Mouse (Mus musculus): ENCODE results near the gene Crlf3. TPM values are rescaled to one million over a fixed set of nuclear protein-coding genes. Genes with fewer than 3 reads are reported as not detected.
"Not testable (repeated sequence)": the region's sequence is repeated elsewhere in the genome, so short reads cannot be mapped to it uniquely, and the experiment has no call there.

Crlf3 gene
- polyA plus RNA-seq, 1 experiment from 2014 or later, result 97.1 TPM

DNA sequence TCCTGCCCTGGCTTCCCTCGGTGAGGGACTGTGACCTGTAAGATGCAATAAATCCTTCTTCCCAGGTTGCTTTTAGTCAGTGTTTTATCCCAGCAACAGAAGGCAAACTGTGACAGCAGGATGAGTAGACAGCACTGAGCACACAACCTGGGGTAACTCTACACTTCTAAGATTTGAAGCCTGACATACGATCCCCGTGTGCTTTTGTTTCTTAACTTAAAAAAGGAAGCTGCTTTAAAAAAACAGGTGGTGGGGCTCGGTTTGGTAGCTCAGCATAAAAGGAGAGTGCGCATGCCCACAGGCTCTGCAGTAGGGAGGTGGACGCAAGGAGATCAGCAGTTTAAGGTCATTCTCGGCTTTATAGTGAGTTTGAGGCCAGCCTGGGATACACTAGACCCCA is 28.3 kb downstream of the Crlf3 start:
- no peak for ATAC-seq (ENCODE audit: low read depth)
- peaks cover 75% of the 10 kb centered on the region for H3K36me3 ChIP-seq (ENCODE audit: control insufficient read depth, insufficient read depth)
- WGBS (ENCODE audit: insufficient replicate concordance), result 81% methylated on average over 7 of the region's 7 CpGs

DNA sequence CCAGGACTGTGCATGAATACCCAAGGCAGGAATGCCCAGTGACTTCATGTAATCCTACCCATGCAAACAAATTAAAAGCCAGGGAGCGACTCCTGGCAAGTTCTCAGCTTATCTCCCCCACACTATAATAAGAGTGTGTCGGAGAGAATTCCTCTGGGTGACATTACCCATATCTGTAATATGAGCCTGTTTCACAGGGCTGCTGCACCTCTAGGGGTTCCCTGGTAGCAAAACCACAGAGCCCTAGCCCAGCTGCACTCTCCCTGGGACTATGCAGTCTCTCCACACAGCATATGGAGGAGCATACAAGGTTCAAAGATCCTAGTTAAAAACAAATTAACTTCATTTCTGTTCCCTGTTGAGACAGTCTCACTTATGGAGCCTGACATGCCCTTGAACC is 30.7 kb downstream of the Crlf3 start:
- Histone ChIP-seq H3K4me1 (ENCODE audit: control insufficient read depth, low read depth, low read length) (no peaks in the 10 kb centered on the region), H3K4me3 (ENCODE audit: low read depth, low read length) (no peak overlapping the region), H3K4me2 (ENCODE audit: low read depth, low read length) (no peak overlapping the region), H3K9ac (ENCODE audit: low read depth, low read length) (no peak overlapping the region), H3K27me3 (ENCODE audit: control insufficient read depth, insufficient read depth, low read depth, low read length) (no peaks in the 10 kb centered on the region), H3K9me3 (replicated peaks; ENCODE audit: control insufficient read depth, low read length) (no peaks in the 10 kb centered on the region), H3K27ac (ENCODE audit: low read length) (no peak overlapping the region), H3K36me3 (ENCODE audit: control insufficient read depth, insufficient read depth) (peaks cover 65% of the 10 kb centered on the region)
- no peak for ATAC-seq (ENCODE audit: low read depth)
- whole genome bisulfite sequencing (ENCODE audit: insufficient replicate concordance), result 65% methylated on average over 2 of the region's 2 CpGs

More for the DNA sequence above, 28.3 kb downstream of the Crlf3 start:
- Histone ChIP-seq H3K4me3 (ENCODE audit: low read depth, low read length) (no peak overlapping the region), H3K9me3 (replicated peaks; ENCODE audit: control insufficient read depth, low read length) (no peaks in the 10 kb centered on the region), H3K9ac (ENCODE audit: low read depth, low read length) (no peak overlapping the region), H3K4me1 (ENCODE audit: control insufficient read depth, low read depth, low read length) (no peaks in the 10 kb centered on the region), H3K27ac (ENCODE audit: low read length) (no peak overlapping the region), H3K4me2 (ENCODE audit: low read depth, low read length) (no peak overlapping the region), H3K27me3 (ENCODE audit: control insufficient read depth, insufficient read depth, low read depth, low read length) (no peaks in the 10 kb centered on the region)

DNA sequence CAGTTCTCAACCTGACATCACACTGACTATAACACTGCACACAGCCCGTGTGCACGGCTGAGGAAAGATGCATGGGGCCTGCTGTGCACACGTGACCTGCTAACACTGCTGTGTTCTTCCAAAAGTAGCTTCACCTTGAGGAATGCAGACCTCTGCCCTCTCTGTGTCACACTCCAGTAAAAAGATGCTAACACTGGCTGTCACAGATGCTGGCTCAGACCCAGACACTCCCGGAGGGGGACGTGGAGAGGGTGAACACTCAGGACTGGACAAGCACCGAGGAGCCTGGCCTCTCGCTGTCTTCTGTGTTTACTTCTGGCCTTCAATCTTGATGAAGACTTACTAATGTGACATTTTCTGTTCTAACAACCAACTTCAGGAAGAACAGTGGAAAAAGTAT is 33.9 kb downstream of the Crlf3 start:
- Histone ChIP-seq H3K9ac (ENCODE audit: low read depth, low read length) (no peak overlapping the region), H3K4me3 (ENCODE audit: low read depth, low read length) (no peak overlapping the region), H3K36me3 (ENCODE audit: control insufficient read depth, insufficient read depth) (peaks cover 52% of the 10 kb centered on the region), H3K27me3 (ENCODE audit: control insufficient read depth, insufficient read depth, low read depth, low read length) (no peaks in the 10 kb centered on the region), H3K27ac (ENCODE audit: low read length) (no peak overlapping the region), H3K4me1 (ENCODE audit: control insufficient read depth, low read depth, low read length) (no peaks in the 10 kb centered on the region), H3K9me3 (replicated peaks; ENCODE audit: control insufficient read depth, low read length) (no peaks in the 10 kb centered on the region), H3K4me2 (ENCODE audit: low read depth, low read length) (no peak overlapping the region)
- WGBS (ENCODE audit: insufficient replicate concordance), result 92% methylated on average over 7 of the region's 7 CpGs
- no peak for ATAC-seq (ENCODE audit: low read depth)

DNA sequence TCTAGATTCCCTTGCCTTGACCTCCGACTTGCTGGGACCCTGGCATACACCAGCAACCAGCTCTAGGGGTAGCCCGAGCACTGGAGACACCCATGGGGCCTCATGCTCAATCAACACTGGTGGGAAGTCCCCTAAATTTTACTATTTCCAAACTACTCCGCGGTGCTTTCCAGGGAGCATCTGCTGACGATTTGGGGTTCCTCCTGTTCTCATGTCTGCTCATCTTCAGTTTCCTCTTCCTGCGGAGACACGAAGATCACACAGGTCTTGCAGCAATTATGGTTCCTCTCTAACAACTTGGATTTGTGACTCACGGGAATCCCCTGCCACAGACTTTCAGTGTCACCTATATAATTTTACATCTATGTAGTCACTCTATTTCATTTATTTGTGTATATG is 37.4 kb downstream of the Crlf3 start:
- peaks cover 35% of the 10 kb centered on the region for H3K36me3 ChIP-seq (ENCODE audit: control insufficient read depth, insufficient read depth)
- ATAC-seq (ENCODE audit: low read depth), result no peak

DNA sequence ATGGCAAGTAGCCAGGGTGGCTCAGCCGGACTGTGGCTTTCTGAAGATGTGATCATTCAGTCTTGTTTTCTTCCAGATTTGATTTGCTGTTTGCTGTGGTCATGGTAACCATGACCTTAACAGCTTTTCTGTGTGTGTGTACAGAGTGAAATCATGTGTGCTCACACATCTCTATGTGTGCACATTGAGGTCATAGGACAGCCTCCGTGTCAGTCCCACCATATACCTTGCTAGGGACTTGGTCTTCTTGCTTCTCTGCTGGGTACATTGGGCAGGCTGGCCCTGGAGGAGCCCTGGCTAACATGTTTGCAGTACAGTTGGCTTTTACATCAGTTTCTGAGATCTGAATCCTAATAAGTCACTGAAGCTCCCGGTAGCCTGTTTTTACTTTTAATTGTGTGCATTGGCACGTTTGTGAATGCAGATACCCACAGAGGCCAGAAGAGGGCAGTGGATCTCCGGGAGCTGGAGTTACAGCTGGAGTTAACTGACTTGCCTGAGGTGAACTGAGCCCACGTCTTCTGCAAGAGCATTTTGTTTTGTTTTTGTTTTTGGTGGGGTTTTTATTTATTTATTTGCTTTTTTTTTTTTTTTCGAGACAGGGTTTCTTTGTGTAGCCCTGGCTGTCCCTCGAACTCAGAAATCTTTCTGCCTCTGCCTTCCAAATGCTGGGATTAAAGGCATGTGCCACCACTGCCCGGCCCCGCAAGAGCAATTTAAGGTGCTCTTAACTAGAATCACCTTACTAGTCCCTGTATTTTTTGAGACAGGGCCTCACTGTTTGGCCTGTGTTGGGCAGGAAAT is 38.0 kb downstream of the Crlf3 start:
- H3K4me1 ChIP-seq (ENCODE audit: control insufficient read depth, low read depth, low read length), result no peaks in the 10 kb centered on the region
- no peak overlapping the region for H3K9ac ChIP-seq (ENCODE audit: low read depth, low read length)
- H3K4me2 ChIP-seq (ENCODE audit: low read depth, low read length), result no peak overlapping the region
- H3K27me3 ChIP-seq (ENCODE audit: control insufficient read depth, insufficient read depth, low read depth, low read length), result no peaks in the 10 kb centered on the region
- peak; percentile 37; the same call in 1 of the 2 replicates for ATAC-seq (ENCODE audit: low read depth)
- H3K4me3 ChIP-seq (ENCODE audit: low read depth, low read length), result no peak overlapping the region
- H3K27ac ChIP-seq (ENCODE audit: low read length), result no peak overlapping the region
- H3K36me3 ChIP-seq (ENCODE audit: control insufficient read depth, insufficient read depth), result peaks cover 29% of the 10 kb centered on the region
- whole genome bisulfite sequencing (ENCODE audit: insufficient replicate concordance), result 50% methylated on average over 10 of the region's 10 CpGs
- no peaks in the 10 kb centered on the region for H3K9me3 ChIP-seq (replicated peaks; ENCODE audit: control insufficient read depth, low read length)

More for the DNA sequence above, 37.4 kb downstream of the Crlf3 start:
- H3K9me3 ChIP-seq (replicated peaks; ENCODE audit: control insufficient read depth, low read length), result no peaks in the 10 kb centered on the region
- H3K4me3 ChIP-seq (ENCODE audit: low read depth, low read length), result no peak overlapping the region
- H3K27ac ChIP-seq (ENCODE audit: low read length), result no peak overlapping the region
- H3K9ac ChIP-seq (ENCODE audit: low read depth, low read length), result no peak overlapping the region
- H3K4me1 ChIP-seq (ENCODE audit: control insufficient read depth, low read depth, low read length), result no peaks in the 10 kb centered on the region
- no peak overlapping the region for H3K4me2 ChIP-seq (ENCODE audit: low read depth, low read length)
- no peaks in the 10 kb centered on the region for H3K27me3 ChIP-seq (ENCODE audit: control insufficient read depth, insufficient read depth, low read depth, low read length)
- WGBS (ENCODE audit: insufficient replicate concordance), result 81% methylated on average over 8 of the region's 8 CpGs

DNA sequence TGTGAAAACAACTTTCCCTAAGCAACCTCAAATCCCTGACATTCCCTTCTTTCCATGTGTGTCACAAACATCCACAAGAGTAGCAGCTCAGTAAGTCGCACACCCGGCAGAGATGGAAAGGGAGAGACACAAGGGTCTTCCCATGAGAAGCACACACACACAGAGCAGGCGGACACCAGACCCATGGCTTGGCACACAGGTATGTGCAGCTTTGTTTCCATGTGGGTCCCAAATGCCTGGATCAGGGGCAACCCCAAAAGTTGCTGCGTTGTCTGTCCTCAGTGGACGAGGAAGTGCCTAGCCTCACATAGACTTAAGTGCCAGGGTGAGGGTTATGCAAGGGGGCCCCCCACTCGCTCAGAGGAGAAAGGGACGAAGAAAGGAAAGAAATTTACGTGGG is 43.3 kb downstream of the Crlf3 start:
- no peak overlapping the region for H3K4me2 ChIP-seq (ENCODE audit: low read depth, low read length)
- H3K4me3 ChIP-seq (ENCODE audit: low read depth, low read length), result no peak overlapping the region
- H3K9ac ChIP-seq (ENCODE audit: low read depth, low read length), result no peak overlapping the region
- no peak overlapping the region for H3K27ac ChIP-seq (ENCODE audit: low read length)
- H3K4me1 ChIP-seq (ENCODE audit: control insufficient read depth, low read depth, low read length), result no peaks in the 10 kb centered on the region
- no peaks in the 10 kb centered on the region for H3K27me3 ChIP-seq (ENCODE audit: control insufficient read depth, insufficient read depth, low read depth, low read length)
- WGBS (ENCODE audit: insufficient replicate concordance), result 68% methylated on average over 8 of the region's 8 CpGs
- no peak for ATAC-seq (ENCODE audit: low read depth)
- H3K36me3 ChIP-seq (ENCODE audit: control insufficient read depth, insufficient read depth), result peaks cover 3% of the 10 kb centered on the region
- H3K9me3 ChIP-seq (replicated peaks; ENCODE audit: control insufficient read depth, low read length), result no peaks in the 10 kb centered on the region

DNA sequence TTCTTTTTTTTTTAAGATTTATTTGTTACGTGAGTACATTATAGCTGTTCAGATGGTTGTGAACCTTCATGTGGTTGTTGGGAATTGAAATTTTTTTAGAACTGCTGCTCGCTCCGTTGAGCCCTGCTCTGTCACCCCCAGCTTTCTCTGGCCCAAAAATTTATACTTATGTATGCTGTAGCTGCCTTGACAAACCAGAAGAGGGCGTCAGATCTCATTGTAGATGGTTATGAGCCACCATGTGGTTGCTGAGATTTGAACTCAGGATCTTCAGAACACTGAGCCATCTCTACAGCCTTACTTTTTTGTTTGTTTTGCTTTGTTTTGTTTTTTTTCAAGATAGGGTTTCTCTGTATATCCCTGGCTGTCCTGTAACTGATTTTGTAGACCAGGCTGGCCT is 59.5 kb downstream of the Crlf3 start:
- Histone ChIP-seq H3K4me2 (ENCODE audit: low read depth, low read length) (no peak overlapping the region), H3K4me3 (ENCODE audit: low read depth, low read length) (no peak overlapping the region), H3K36me3 (ENCODE audit: control insufficient read depth, insufficient read depth) (peaks cover 59% of the 10 kb centered on the region), H3K4me1 (ENCODE audit: control insufficient read depth, low read depth, low read length) (no peaks in the 10 kb centered on the region), H3K27ac (ENCODE audit: low read length) (no peak overlapping the region), H3K27me3 (ENCODE audit: control insufficient read depth, insufficient read depth, low read depth, low read length) (no peaks in the 10 kb centered on the region), H3K9ac (ENCODE audit: low read depth, low read length) (no peak overlapping the region), H3K9me3 (replicated peaks; ENCODE audit: control insufficient read depth, low read length) (no peaks in the 10 kb centered on the region)
- 80% methylated on average over 4 of the region's 4 CpGs for WGBS (ENCODE audit: insufficient replicate concordance)
- no peak for ATAC-seq (ENCODE audit: low read depth)

DNA sequence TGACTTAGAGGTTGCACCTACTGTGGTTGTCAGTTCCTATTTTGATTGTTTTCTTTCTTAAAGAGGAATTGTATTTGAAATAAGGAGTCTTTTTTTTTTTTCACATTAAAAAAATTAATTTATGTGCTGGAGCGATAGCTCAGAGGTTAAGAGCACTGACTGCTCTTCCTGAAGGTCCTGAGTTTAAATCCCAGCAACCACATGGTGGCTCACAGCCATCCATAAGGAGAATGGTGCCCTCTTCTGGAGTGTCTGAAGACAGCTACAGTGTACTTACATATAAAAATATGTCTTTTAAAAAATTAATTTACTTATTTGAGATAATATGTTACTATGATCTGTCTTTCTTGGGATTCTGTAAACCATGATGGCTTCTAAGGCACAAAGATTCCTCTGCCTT is 61.0 kb downstream of the Crlf3 start:
- H3K36me3 ChIP-seq (ENCODE audit: control insufficient read depth, insufficient read depth), result peaks cover 53% of the 10 kb centered on the region
- H3K4me2 ChIP-seq (ENCODE audit: low read depth, low read length), result no peak overlapping the region
- H3K27me3 ChIP-seq (ENCODE audit: control insufficient read depth, insufficient read depth, low read depth, low read length), result no peaks in the 10 kb centered on the region
- no peaks in the 10 kb centered on the region for H3K9me3 ChIP-seq (replicated peaks; ENCODE audit: control insufficient read depth, low read length)
- H3K4me3 ChIP-seq (ENCODE audit: low read depth, low read length), result no peak overlapping the region
- WGBS (ENCODE audit: insufficient replicate concordance), result 100% methylated on average over 1 of the region's 1 CpGs
- no peak overlapping the region for H3K27ac ChIP-seq (ENCODE audit: low read length)
- no peaks in the 10 kb centered on the region for H3K4me1 ChIP-seq (ENCODE audit: control insufficient read depth, low read depth, low read length)
- H3K9ac ChIP-seq (ENCODE audit: low read depth, low read length), result no peak overlapping the region
- ATAC-seq (ENCODE audit: low read depth), result no peak

DNA sequence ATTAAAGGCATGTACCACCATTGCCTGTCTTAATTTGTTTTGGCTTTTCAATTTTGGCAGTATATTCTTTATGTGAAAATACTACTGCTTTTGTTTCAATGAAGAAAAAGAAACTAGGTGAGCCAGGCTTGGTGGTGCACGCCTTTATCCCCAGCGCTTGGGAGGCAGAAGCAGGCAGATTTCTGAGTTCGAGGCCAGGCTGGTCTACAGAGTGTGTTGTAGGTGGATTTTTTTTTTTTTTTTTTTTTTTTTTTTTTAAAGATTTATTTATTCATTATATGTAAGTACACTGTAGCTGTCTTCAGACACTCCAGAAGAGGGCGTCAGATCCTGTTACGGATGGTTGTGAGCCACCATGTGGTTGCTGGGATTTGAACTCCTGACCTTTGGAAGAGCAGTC is 64.3 kb downstream of the Crlf3 start:
- H3K36me3 ChIP-seq (ENCODE audit: control insufficient read depth, insufficient read depth), result peaks cover 47% of the 10 kb centered on the region
- not testable (repeated sequence) for H3K4me2 ChIP-seq (ENCODE audit: low read depth, low read length); H3K4me1 ChIP-seq (ENCODE audit: control insufficient read depth, low read depth, low read length); H3K9me3 ChIP-seq (replicated peaks; ENCODE audit: control insufficient read depth, low read length); H3K27ac ChIP-seq (ENCODE audit: low read length); H3K9ac ChIP-seq (ENCODE audit: low read depth, low read length); ATAC-seq (ENCODE audit: low read depth); H3K27me3 ChIP-seq (ENCODE audit: control insufficient read depth, insufficient read depth, low read depth, low read length); H3K4me3 ChIP-seq (ENCODE audit: low read depth, low read length)
- 95% methylated on average over 3 of the region's 5 CpGs for WGBS (ENCODE audit: insufficient replicate concordance)
